Mouse (Mus musculus): Measurements from ENCODE around the gene Krt20.

Krt20 gene

GRCm38 (mm10) chr11:99437972-99438371 lies at the start of gene Krt20:
Krt20 (minus strand) TSS chr11:99438150.
- DNase-seq (ENCODE audit: low spot score in 2 of 2), result no peak

GRCm38 (mm10) chr11:99474981-99475380 lies 37.0 kb upstream of the Krt20 start:
- no peak for DNase-seq (ENCODE audit: low spot score in 2 of 2)

GRCm38 (mm10) chr11:99473433-99473832 lies 35.5 kb upstream of the Krt20 start:
- DNase-seq (ENCODE audit: low spot score in 2 of 2), result no peak

GRCm38 (mm10) chr11:99472405-99472804 lies 34.5 kb upstream of the Krt20 start:
- no peak for DNase-seq (ENCODE audit: low spot score in 2 of 2)

GRCm38 (mm10) chr11:99471946-99472345 lies 34.0 kb upstream of the Krt20 start:
- no peak for DNase-seq (ENCODE audit: low spot score in 2 of 2)

- no peak for DNase-seq (ENCODE audit: low spot score in 2 of 2)
Measured at GRCm38 (mm10) chr11:99469228-99469627, 31.3 kb upstream of the Krt20 start.

GRCm38 (mm10) chr11:99468566-99468965 lies 30.6 kb upstream of the Krt20 start:
- DNase-seq (ENCODE audit: low spot score in 2 of 2), result peak; percentile 53 to 62

- no peak for DNase-seq (ENCODE audit: low spot score in 2 of 2)
Measured at GRCm38 (mm10) chr11:99466316-99466715, 28.4 kb upstream of the Krt20 start.

- peak; percentile 81 to 85 for DNase-seq (ENCODE audit: low spot score in 2 of 2)
Measured at GRCm38 (mm10) chr11:99464836-99465235, 26.9 kb upstream of the Krt20 start.

- DNase-seq (ENCODE audit: low spot score in 2 of 2), result peak; percentile 46 to 61
Measured at GRCm38 (mm10) chr11:99463155-99463554, 25.2 kb upstream of the Krt20 start.

GRCm38 (mm10) chr11:99461736-99462135 lies 23.8 kb upstream of the Krt20 start:
- no peak for DNase-seq (ENCODE audit: low spot score in 2 of 2)

- no peak for DNase-seq (ENCODE audit: low spot score in 2 of 2)
Measured at GRCm38 (mm10) chr11:99458887-99459286, 20.9 kb upstream of the Krt20 start.

GRCm38 (mm10) chr11:99454759-99455158 lies 16.8 kb upstream of the Krt20 start:
- DNase-seq (ENCODE audit: low spot score in 2 of 2), result no peak

GRCm38 (mm10) chr11:99454044-99454443 lies 16.1 kb upstream of the Krt20 start:
- DNase-seq (ENCODE audit: low spot score in 2 of 2), result no peak

- DNase-seq (ENCODE audit: low spot score in 2 of 2), result no peak
Measured at GRCm38 (mm10) chr11:99448769-99449168, 10.8 kb upstream of the Krt20 start.

- no peak for DNase-seq (ENCODE audit: low spot score in 2 of 2)
Measured at GRCm38 (mm10) chr11:99441220-99441619, 3.3 kb upstream of the Krt20 start.

- DNase-seq (ENCODE audit: low spot score in 2 of 2), result no peak
Measured at GRCm38 (mm10) chr11:99439465-99439864, 1.5 kb upstream of the Krt20 start.

- DNase-seq (ENCODE audit: low spot score in 2 of 2), result no peak
Measured at GRCm38 (mm10) chr11:99436625-99437024, 1.3 kb downstream of the Krt20 start.

GRCm38 (mm10) chr11:99430670-99431069 lies 7.3 kb downstream of the Krt20 start:
- DNase-seq (ENCODE audit: low spot score in 2 of 2), result no peak

GRCm38 (mm10) chr11:99422159-99422558 lies 15.8 kb downstream of the Krt20 start, which contains the start of gene Krt12:
Krt12 (minus strand) TSS chr11:99422259.
- no peak for DNase-seq (ENCODE audit: low spot score in 2 of 2)

- DNase-seq (ENCODE audit: low spot score in 2 of 2), result no peak
Measured at GRCm38 (mm10) chr11:99420586-99420985, 17.4 kb downstream of the Krt20 start.

- DNase-seq (ENCODE audit: low spot score in 2 of 2), result no peak
Measured at GRCm38 (mm10) chr11:99417819-99418218, 20.1 kb downstream of the Krt20 start.

GRCm38 (mm10) chr11:99416902-99417301 lies 21.0 kb downstream of the Krt20 start:
- no peak for DNase-seq (ENCODE audit: low spot score in 2 of 2)

GRCm38 (mm10) chr11:99414463-99415147 lies 23.3 kb downstream of the Krt20 start:
- peak in 1 of 2 experiments; percentile 25 for DNase-seq (ENCODE audit: low spot score in 2 of 2)

Measured in urinary bladder, postnatal 36 days (tissue).